Mouse (Mus musculus): Measurements from ENCODE around the gene Zfp536.

DNA sequence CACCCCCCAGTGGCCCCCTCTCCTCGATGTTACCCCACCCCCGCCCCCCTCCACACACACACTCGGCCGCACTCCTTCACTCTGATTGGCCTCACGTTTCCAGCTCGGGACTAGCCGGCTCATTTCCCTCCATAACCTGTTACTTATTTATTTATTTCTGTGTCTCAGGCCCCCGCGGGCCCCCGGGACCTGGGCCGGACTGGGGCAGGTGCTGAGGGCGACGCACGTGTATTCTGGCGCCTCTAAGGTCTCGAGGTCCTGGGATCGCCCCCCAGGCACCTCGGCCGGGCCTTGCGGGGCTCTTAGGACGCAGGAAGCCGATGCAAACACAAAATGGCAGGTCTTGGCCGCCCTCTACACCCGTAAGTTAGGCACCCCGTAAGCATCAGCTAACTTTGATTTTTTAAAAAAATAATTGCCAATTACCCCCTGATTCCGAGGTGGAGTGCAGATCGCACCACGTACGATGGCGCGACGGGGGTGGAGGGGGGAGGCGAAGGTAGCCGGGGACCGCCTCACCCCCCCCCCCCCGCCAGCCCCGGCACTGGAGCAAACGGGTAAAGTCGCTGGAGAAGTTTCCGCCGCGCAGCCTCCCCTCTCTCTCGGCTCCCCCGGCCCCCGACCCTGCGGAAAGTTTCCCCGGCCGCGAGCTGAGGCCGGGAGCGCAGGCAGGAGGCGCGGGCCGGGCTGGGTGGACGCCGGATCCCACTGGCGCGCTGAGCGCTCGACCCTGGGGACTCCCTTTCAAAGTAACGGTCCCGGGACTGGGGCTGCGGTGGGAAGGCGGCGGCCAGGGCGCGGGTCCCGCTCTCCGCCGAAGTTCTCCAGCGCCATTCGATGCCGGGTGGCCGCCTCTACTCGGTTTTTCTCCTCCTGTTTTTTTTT lies 1.7 kb downstream of the Zfp536 start:
- no peak for TF ChIP-seq POLR2A (IDR thresholded peaks at IDR 0.05; ENCODE audit: insufficient read length, low read depth)
- TF ChIP-seq MAX (IDR thresholded peaks at IDR 0.05; ENCODE audit: low read depth) = no peak
- TF ChIP-seq USF1 (IDR thresholded peaks at IDR 0.05; ENCODE audit: low read depth) = no peak
- TF ChIP-seq E2F4 (IDR thresholded peaks at IDR 0.05; ENCODE audit: insufficient read depth) = no peak
- TF ChIP-seq TCF3 (IDR thresholded peaks at IDR 0.05; ENCODE audit: insufficient read length, low read depth) = no peak
- TF ChIP-seq MYOD1 (IDR thresholded peaks at IDR 0.05; ENCODE audit: control insufficient read depth in 1 of 3, insufficient read length in 2 of 3, low read depth in 2 of 3) = no peak
- no peak for TF ChIP-seq POLR2AphosphoS2 (IDR thresholded peaks at IDR 0.05; ENCODE audit: insufficient read length, low read depth)
